Mouse (Mus musculus): ENCODE data around the gene Hnrnpl. TPM values are rescaled to one million over a fixed set of nuclear protein-coding genes. Genes with fewer than 3 reads are reported as not detected.

Gene Hnrnpl
- polyA plus RNA-seq, 1 experiment from 2014 or later: 144 TPM

DNA sequence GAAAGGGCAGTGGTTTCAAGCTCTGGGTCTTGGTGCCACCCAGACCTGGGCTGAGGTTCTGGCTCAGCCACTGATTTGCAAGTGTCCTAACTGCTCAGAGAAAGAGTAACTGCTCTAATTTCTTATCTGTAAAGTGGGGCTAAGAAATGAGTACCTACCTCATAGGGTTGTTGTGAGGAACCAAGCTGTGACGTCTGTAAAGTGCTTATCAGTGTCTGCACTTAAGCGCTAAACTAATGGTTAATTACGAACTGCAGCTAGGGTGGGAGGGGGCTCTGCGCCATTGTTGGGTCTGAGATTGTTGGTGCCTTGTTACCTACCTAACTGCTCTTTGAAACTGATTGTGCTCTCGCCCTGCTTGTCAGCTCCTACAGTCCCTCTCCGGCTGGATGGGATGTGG is 9.2 kb downstream of the Hnrnpl start:
- no peak for ATAC-seq
- Histone ChIP-seq H3K9ac (ENCODE audit: low read depth, low read length) (no peak overlapping the region), H3K9me3 (ENCODE audit: control insufficient read depth) (no peaks in the 10 kb centered on the region), H3K27ac (ENCODE audit: low read depth, low read length) (peak overlapping the region; percentile 57), H3K4me2 (replicated peaks; ENCODE audit: low read depth) (no peak overlapping the region), H3K4me1 (replicated peaks; ENCODE audit: control insufficient read depth, insufficient read depth, low read length) (peaks cover 5% of the 10 kb centered on the region; the same call in 1 of the 2 replicates), H3K36me3 (ENCODE audit: control insufficient read depth, insufficient read depth) (peaks cover 91% of the 10 kb centered on the region), H3K4me3 (ENCODE audit: low read depth, low read length) (no peak overlapping the region), H3K27me3 (replicated peaks; ENCODE audit: control insufficient read depth, insufficient read depth, low read length) (no peaks in the 10 kb centered on the region)
- no peak for TF ChIP-seq CTCF (IDR thresholded peaks at IDR 0.05; ENCODE audit: low read depth)
- 49% methylated on average over 6 of the region's 6 CpGs for WGBS

DNA sequence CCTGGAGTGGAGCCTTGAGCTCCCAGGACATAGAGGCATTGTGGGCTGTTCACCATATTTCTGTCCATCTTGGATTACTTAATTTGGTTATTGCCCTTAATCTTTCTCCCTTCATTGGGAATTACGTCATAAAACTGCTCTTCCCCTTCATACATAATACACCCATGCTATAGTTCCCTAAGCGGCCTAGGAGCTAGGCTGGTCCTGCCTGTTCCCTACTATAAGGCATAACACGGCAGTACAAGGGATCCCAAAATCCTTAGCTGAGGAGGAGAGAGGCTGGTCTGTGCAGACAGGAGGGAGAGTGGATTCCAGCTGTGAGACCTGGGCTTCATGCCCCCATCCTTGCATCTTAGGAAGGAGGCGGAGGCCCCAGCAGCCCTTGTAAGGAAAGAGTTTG is 9.6 kb downstream of the Hnrnpl start:
- Histone ChIP-seq H3K4me1 (replicated peaks; ENCODE audit: control insufficient read depth, insufficient read depth, low read length) (peaks cover 5% of the 10 kb centered on the region; the same call in 1 of the 2 replicates), H3K27me3 (replicated peaks; ENCODE audit: control insufficient read depth, insufficient read depth, low read length) (no peaks in the 10 kb centered on the region), H3K9me3 (ENCODE audit: control insufficient read depth) (no peaks in the 10 kb centered on the region), H3K4me2 (replicated peaks; ENCODE audit: low read depth) (no peak overlapping the region), H3K27ac (ENCODE audit: low read depth, low read length) (peak overlapping the region; percentile 57), H3K4me3 (ENCODE audit: low read depth, low read length) (no peak overlapping the region), H3K36me3 (ENCODE audit: control insufficient read depth, insufficient read depth) (peaks cover 95% of the 10 kb centered on the region), H3K9ac (ENCODE audit: low read depth, low read length) (no peak overlapping the region)
- 64% methylated on average over 4 of the region's 4 CpGs for WGBS
- no peak for TF ChIP-seq CTCF (IDR thresholded peaks at IDR 0.05; ENCODE audit: low read depth)
- no peak for ATAC-seq

DNA sequence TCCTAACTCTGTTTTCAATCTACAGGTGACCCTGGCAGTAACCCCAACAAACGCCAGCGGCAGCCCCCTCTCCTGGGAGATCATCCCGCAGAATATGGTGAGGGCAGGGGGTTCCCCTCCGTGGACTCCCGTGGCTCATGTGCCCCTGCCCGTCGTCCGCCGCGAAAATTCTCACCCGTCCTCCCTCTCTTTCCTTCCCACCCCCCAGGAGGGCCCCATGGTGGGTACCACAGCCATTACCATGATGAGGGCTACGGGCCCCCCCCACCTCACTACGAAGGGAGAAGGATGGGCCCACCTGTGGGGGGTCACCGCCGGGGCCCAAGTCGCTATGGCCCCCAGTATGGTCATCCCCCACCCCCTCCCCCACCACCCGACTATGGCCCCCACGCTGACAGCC is 10.1 kb downstream of the Hnrnpl start:
- H3K4me3 ChIP-seq (ENCODE audit: low read depth, low read length): no peak overlapping the region
- no peaks in the 10 kb centered on the region for H3K27me3 ChIP-seq (replicated peaks; ENCODE audit: control insufficient read depth, insufficient read depth, low read length)
- 85% methylated on average over 18 of the region's 18 CpGs for WGBS
- no peak for TF ChIP-seq CTCF (IDR thresholded peaks at IDR 0.05; ENCODE audit: low read depth)
- no peak overlapping the region for H3K9ac ChIP-seq (ENCODE audit: low read depth, low read length)
- no peak for ATAC-seq
- H3K4me1 ChIP-seq (replicated peaks; ENCODE audit: control insufficient read depth, insufficient read depth, low read length): peaks cover 2% of the 10 kb centered on the region; the same call in 1 of the 2 replicates
- H3K36me3 ChIP-seq (ENCODE audit: control insufficient read depth, insufficient read depth): peaks cover 92% of the 10 kb centered on the region
- no peaks in the 10 kb centered on the region for H3K9me3 ChIP-seq (ENCODE audit: control insufficient read depth)
- H3K27ac ChIP-seq (ENCODE audit: low read depth, low read length): peak overlapping the region; percentile 57; the same call in 1 of the 2 replicates
- H3K4me2 ChIP-seq (replicated peaks; ENCODE audit: low read depth): no peak overlapping the region

DNA sequence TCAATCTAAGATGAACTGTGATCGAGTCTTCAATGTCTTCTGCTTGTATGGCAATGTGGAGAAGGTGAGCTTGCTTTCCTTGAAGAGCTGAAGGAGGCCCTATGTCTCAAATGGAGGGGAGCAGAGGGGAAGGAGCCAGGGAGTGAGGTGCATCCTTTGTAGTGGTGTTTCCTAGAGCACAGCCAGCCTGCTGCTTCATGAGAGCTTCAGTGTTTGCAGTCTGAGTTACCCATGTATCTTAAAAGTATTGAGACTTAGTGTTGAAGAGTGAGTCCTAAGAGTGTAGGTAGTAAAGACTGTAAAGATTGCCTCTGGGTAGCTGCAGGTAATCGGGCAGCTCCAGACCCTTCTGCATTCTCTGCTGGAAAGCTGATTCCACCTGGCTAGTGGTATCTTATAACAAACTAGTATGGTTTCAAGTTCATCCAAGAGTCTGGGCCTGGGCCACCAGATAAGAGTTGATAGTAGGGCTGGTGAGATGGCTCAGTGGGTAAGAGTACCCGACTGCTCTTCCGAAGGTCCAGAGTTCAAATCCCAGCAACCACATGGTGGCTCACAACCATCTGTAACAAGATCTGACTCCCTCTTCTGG is 10.6 kb downstream of the Hnrnpl start:
- Histone ChIP-seq H3K9me3 (ENCODE audit: control insufficient read depth) (no peaks in the 10 kb centered on the region), H3K4me1 (replicated peaks; ENCODE audit: control insufficient read depth, insufficient read depth, low read length) (no peaks in the 10 kb centered on the region)

DNA sequence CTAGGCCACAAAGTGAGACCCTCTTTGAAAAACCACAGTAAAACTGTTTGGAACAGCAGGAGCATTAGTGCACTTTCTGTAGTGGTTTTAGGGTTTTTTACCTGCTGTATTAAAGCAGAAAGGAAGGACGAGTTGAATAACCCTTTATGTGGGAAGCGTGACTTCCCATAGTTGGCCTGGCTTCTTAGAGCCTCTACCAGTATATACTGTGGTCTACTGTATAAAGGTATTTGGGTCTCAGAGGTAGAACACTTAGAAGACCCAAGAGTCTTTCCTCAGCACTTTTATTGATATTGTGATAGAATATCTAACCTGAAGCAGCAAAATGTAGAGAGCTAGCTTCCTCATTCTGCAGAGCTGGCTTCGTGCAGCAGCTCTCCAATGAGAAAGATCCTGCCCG is 11.2 kb downstream of the Hnrnpl start:
- no peak for ATAC-seq
- no peak for TF ChIP-seq CTCF (IDR thresholded peaks at IDR 0.05; ENCODE audit: low read depth)
- Histone ChIP-seq H3K4me1 (replicated peaks; ENCODE audit: control insufficient read depth, insufficient read depth, low read length) (no peaks in the 10 kb centered on the region), H3K4me2 (replicated peaks; ENCODE audit: low read depth) (no peak overlapping the region), H3K27me3 (replicated peaks; ENCODE audit: control insufficient read depth, insufficient read depth, low read length) (no peaks in the 10 kb centered on the region), H3K9me3 (ENCODE audit: control insufficient read depth) (no peaks in the 10 kb centered on the region), H3K4me3 (ENCODE audit: low read depth, low read length) (no peak overlapping the region), H3K9ac (ENCODE audit: low read depth, low read length) (no peak overlapping the region), H3K36me3 (ENCODE audit: control insufficient read depth, insufficient read depth) (peaks cover 81% of the 10 kb centered on the region), H3K27ac (ENCODE audit: low read depth, low read length) (no peak overlapping the region)
- 72% methylated on average over 4 of the region's 4 CpGs for WGBS

More for the DNA sequence above, 10.6 kb downstream of the Hnrnpl start:
- ATAC-seq: no peak
- Histone ChIP-seq H3K4me3 (ENCODE audit: low read depth, low read length) (no peak overlapping the region), H3K4me2 (replicated peaks; ENCODE audit: low read depth) (no peak overlapping the region), H3K36me3 (ENCODE audit: control insufficient read depth, insufficient read depth) (peaks cover 87% of the 10 kb centered on the region), H3K27ac (ENCODE audit: low read depth, low read length) (peak overlapping the region; percentile 50; the same call in 1 of the 2 replicates), H3K27me3 (replicated peaks; ENCODE audit: control insufficient read depth, insufficient read depth, low read length) (no peaks in the 10 kb centered on the region), H3K9ac (ENCODE audit: low read depth, low read length) (no peak overlapping the region)
- 55% methylated on average over 4 of the region's 4 CpGs for WGBS
- TF ChIP-seq CTCF (IDR thresholded peaks at IDR 0.05; ENCODE audit: low read depth): no peak

DNA sequence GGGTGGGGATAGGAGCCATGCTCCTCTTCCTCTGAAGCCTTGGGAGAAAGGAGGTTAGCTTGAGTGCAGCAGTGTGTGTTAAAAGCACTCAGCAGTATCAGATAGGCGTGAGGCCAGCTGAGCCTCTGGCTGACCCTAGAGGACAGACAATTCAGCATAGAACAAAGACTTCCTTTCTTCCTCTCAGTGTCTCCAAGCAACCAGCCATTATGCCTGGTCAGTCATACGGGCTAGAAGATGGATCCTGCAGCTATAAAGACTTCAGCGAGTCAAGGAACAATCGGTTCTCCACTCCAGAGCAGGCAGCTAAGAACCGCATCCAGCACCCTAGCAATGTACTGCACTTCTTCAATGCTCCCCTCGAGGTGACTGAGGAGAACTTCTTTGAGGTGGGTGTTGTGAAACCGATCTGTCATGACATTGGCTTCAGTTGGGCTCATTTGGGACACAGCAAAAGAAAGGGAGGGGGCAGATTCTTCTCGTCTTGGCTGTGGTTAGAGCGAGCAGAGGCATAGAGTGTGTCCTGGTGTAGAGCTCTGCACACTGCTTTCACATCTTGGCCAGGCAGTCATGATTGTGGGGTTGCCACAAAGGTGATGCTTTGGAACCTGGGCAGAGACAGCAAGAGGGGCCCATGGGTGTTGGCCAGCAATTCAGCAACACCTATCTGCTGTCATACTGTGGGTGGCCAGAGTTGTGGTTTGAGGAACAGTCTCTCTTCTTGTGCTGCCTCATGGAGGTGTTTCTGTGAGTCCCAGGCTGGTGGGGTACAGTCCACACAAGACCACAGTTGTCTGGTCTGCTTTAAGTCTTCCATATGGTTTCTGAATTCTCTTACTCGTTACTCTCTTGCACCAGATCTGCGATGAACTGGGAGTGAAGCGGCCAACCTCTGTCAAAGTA is 12.3 kb downstream of the Hnrnpl start:
- 63% methylated on average over 12 of the region's 12 CpGs for WGBS
- H3K36me3 ChIP-seq (ENCODE audit: control insufficient read depth, insufficient read depth): peaks cover 72% of the 10 kb centered on the region
- H3K9ac ChIP-seq (ENCODE audit: low read depth, low read length): no peak overlapping the region
- H3K27ac ChIP-seq (ENCODE audit: low read depth, low read length): peak overlapping the region; percentile 58
- H3K4me1 ChIP-seq (replicated peaks; ENCODE audit: control insufficient read depth, insufficient read depth, low read length): no peaks in the 10 kb centered on the region
- ATAC-seq: no peak
- H3K4me2 ChIP-seq (replicated peaks; ENCODE audit: low read depth): no peak overlapping the region
- no peaks in the 10 kb centered on the region for H3K9me3 ChIP-seq (ENCODE audit: control insufficient read depth)
- H3K4me3 ChIP-seq (ENCODE audit: low read depth, low read length): no peak overlapping the region
- H3K27me3 ChIP-seq (replicated peaks; ENCODE audit: control insufficient read depth, insufficient read depth, low read length): no peaks in the 10 kb centered on the region
- TF ChIP-seq CTCF (IDR thresholded peaks at IDR 0.05; ENCODE audit: low read depth): no peak

Measured in intestine, postnatal 0 days (tissue).